Mouse (Mus musculus) cerebellum, adult 2 months (tissue): Measurements from ENCODE around the gene Snx6.

ENCODE experiments used
- CTCF ChIP-seq: fragments of 200-500 bp; IDR thresholded peaks from 2 replicates; pipeline ENCODE4 v1.5.1; 2011; ENCODE audit warnings: low read depth, mild to moderate bottlenecking, control low read depth, low read length, moderate library complexity, borderline replicate concordance; ENCODE audit not compliant: insufficient read depth
- POLR2A ChIP-seq: fragments of 200-500 bp; IDR thresholded peaks from 2 replicates; pipeline ENCODE4 v1.6.1; 2011; ENCODE audit warnings: low read length, control low read depth, borderline replicate concordance; ENCODE audit not compliant: insufficient read depth

DNA sequence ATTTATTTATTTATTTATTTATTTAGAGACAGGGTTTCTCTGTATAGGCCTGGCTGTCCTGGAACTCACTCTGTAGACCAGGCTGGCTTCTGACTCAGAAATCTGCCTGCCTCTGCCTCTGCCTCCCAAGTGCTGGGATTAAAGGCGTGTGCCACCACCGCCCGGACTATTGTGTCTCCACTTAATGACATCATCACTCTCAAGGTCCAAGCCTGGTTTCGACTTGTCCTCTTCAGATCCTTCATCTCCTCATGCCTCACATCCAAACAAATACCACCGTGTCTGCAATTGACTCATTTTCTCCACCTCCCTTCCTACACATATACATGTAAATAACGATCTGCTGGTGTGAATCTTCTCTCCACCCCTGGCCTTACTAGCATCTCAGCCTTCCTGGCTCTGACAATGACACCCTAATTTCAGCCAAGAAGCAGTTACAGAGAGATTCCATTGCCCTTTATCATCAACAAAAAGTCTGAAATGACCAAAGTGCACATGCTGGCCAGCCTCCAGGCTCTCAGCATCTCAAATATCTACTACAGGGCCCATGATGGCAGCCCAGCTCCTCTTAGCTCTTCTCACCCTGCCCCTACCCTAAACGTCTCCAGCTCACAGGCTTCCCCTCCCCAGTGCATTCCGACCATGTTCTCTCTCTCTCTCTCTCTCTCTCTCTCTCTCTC is 1.2 kb upstream of the Snx6 start:
- TF ChIP-seq POLR2A (no peak), CTCF (no peak)
